Mouse (Mus musculus) cerebellum, postnatal 14 days (tissue): ENCODE measurements around the gene Tmem150b.

ENCODE experiments used
- DNase-seq, 2 experiments: peaks; one replicate each; pipeline ENCODE4 v3.0.0; 2021; ENCODE audit warnings: mixed read lengths in 2 of 2

Gene Tmem150b

DNA sequence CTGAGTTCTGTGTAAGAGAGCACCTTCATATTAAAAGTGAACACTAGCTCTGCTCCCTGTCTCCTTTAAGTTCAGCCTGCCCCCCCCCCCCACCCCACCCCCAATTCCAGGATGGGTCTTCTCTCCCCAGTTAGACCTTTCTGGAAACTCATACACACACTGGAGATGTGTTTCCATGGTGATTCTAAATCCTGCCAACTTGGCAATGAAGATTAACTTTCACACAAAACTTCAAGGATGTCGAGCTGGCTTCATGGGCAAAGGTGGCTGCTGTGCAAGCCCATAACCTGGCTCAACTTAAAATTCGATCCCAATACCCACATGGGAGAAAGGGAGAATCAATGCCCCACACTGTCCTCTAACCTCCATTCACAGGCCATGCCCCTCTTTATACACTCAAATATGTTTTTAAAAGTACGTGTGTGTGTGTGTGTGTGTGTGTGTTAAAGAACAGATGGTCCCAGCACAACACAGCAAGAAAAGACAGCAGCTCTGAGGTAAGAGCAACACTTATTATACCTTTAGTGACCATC lies 65.1 kb downstream of the Tmem150b start:
- DNase-seq = peak in 1 of 2 experiments; percentile 22

GRCm38 (mm10) chr7:4658912-4659551 lies 66.0 kb downstream of the Tmem150b start, which contains the start of gene Ppp6r1:
Gene Ppp6r1, minus strand, starts transcription at chr7:4659019.
- peak; percentile 97 to 98 for DNase-seq

GRCm38 (mm10) chr7:4658128-4658907 lies 66.7 kb downstream of the Tmem150b start:
- peak in 1 of 2 experiments; percentile 34 for DNase-seq

GRCm38 (mm10) chr7:4657521-4658127 lies 67.4 kb downstream of the Tmem150b start:
- peak; percentile 13 to 16 for DNase-seq
